Mouse (Mus musculus) thymus, adult 2 months (tissue): ENCODE results near the gene Odf3b.

ENCODE experiments used
- CTCF ChIP-seq: fragments of 200-500 bp; IDR thresholded peaks from 2 replicates; pipeline ENCODE4 v1.5.1; 2012; ENCODE audit warnings: mild to moderate bottlenecking, control low read depth, low read length, moderate library complexity, borderline replicate concordance; ENCODE audit not compliant: control insufficient read depth, poor library complexity, insufficient read depth; ENCODE audit errors: extremely low read depth
- POLR2A ChIP-seq: fragments of 200-500 bp; IDR thresholded peaks from 2 replicates; pipeline ENCODE4 v1.6.1; 2012; ENCODE audit warnings: mild to moderate bottlenecking, low read length, control low read depth, moderate library complexity; ENCODE audit not compliant: control insufficient read depth, poor library complexity, insufficient read depth; ENCODE audit errors: extremely low read depth

DNA sequence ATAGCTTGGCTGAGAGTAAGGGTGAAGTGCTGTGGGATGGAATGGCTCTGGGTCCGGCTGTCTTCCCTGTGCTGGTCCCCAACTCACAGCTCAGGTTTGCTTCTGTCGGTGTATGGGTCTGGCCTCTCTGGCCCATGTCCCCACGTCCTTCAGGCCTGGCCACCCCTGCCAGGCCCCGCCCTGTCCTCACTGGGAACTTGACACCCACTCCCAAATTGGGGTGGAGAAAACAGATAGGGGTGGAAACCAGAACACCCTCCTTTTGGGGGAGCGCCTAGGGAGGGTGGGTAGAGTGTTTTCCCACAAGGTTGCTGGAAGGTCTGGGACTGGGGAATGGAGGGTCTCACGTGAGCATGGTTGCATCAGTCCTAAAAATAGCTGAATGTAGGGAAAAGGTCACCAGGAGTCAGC, 46.6 kb upstream of the Odf3b start, which contains the start of gene Cpt1b:
- TF ChIP-seq POLR2A (no peak), CTCF (no peak)
